Mouse (Mus musculus): ENCODE results near the gene Sipa1l3.

Sipa1l3 gene

GRCm38 (mm10) chr7:29446156-29446555, 72.3 kb downstream of the Sipa1l3 start:
- no peak for DNase-seq (ENCODE audit: low spot score in 2 of 2)

- no peak for DNase-seq (ENCODE audit: low spot score in 2 of 2)
These were observed 73.9 kb downstream of the Sipa1l3 start for GRCm38 (mm10) chr7:29444527-29444926.

- DNase-seq (ENCODE audit: low spot score in 2 of 2), result no peak
These were observed 74.4 kb downstream of the Sipa1l3 start for GRCm38 (mm10) chr7:29444070-29444469.

- DNase-seq (ENCODE audit: low spot score in 2 of 2), result peak; percentile 43 to 48
These were observed 76.6 kb downstream of the Sipa1l3 start for GRCm38 (mm10) chr7:29441793-29442192.

- DNase-seq (ENCODE audit: low spot score in 2 of 2), result no peak
These were observed 77.3 kb downstream of the Sipa1l3 start for GRCm38 (mm10) chr7:29441151-29441550.

- DNase-seq (ENCODE audit: low spot score in 2 of 2), result no peak
These were observed 79.7 kb downstream of the Sipa1l3 start for GRCm38 (mm10) chr7:29438655-29439282.

- no peak for DNase-seq (ENCODE audit: low spot score in 2 of 2)
These were observed 80.2 kb downstream of the Sipa1l3 start for GRCm38 (mm10) chr7:29438204-29438603.

GRCm38 (mm10) chr7:29437072-29437471, 81.4 kb downstream of the Sipa1l3 start:
- no peak for DNase-seq (ENCODE audit: low spot score in 2 of 2)

- DNase-seq (ENCODE audit: low spot score in 2 of 2), result no peak
These were observed 84.0 kb downstream of the Sipa1l3 start for GRCm38 (mm10) chr7:29434313-29435035.

GRCm38 (mm10) chr7:29433725-29434124, 84.7 kb downstream of the Sipa1l3 start:
- no peak for DNase-seq (ENCODE audit: low spot score in 2 of 2)

- DNase-seq (ENCODE audit: low spot score in 2 of 2), result peak; percentile 41 to 43
These were observed 85.4 kb downstream of the Sipa1l3 start for GRCm38 (mm10) chr7:29432947-29433553.

- no peak for DNase-seq (ENCODE audit: low spot score in 2 of 2)
These were observed 86.1 kb downstream of the Sipa1l3 start for GRCm38 (mm10) chr7:29432180-29432946.

- no peak for DNase-seq (ENCODE audit: low spot score in 2 of 2)
These were observed 87.7 kb downstream of the Sipa1l3 start for GRCm38 (mm10) chr7:29430739-29431211.

GRCm38 (mm10) chr7:29426056-29426455, 92.4 kb downstream of the Sipa1l3 start:
- no peak for DNase-seq (ENCODE audit: low spot score in 2 of 2)

- no peak for DNase-seq (ENCODE audit: low spot score in 2 of 2)
These were observed 93.0 kb downstream of the Sipa1l3 start for GRCm38 (mm10) chr7:29425413-29425827.

- peak; percentile 30 to 33 for DNase-seq (ENCODE audit: low spot score in 2 of 2)
These were observed 93.8 kb downstream of the Sipa1l3 start for GRCm38 (mm10) chr7:29424690-29425089.

GRCm38 (mm10) chr7:29421909-29422244, 96.6 kb downstream of the Sipa1l3 start:
- no peak for DNase-seq (ENCODE audit: low spot score in 2 of 2)

- DNase-seq (ENCODE audit: low spot score in 2 of 2), result no peak
These were observed 97.1 kb downstream of the Sipa1l3 start for GRCm38 (mm10) chr7:29421240-29421908.

GRCm38 (mm10) chr7:29419836-29420235, 98.6 kb downstream of the Sipa1l3 start:
- DNase-seq (ENCODE audit: low spot score in 2 of 2), result no peak

GRCm38 (mm10) chr7:29418231-29418630, 100.2 kb downstream of the Sipa1l3 start:
- no peak for DNase-seq (ENCODE audit: low spot score in 2 of 2)

GRCm38 (mm10) chr7:29417332-29418069, 100.9 kb downstream of the Sipa1l3 start:
- no peak for DNase-seq (ENCODE audit: low spot score in 2 of 2)
